Mouse (Mus musculus) spleen, adult 12 weeks (tissue): ENCODE measurements around the gene Spout1.

Experiments used
- DNase-seq: peaks from one replicate; pipeline ENCODE4 v3.0.0; 2022; ENCODE audit warnings: low spot score

Gene Spout1

GRCm38 (mm10) chr2:30130156-30130555 lies 48.1 kb downstream of the Spout1 start:
- DNase-seq, result no peak

GRCm38 (mm10) chr2:30128789-30129188 lies 49.5 kb downstream of the Spout1 start:
- DNase-seq, result no peak

- peak; percentile 87 for DNase-seq
Measured at GRCm38 (mm10) chr2:30124472-30125274, 53.6 kb downstream of the Spout1 start, which contains the start of gene Zer1. TSS of gene Zer1 (minus strand) at chr2:30124585.

- DNase-seq, result no peak
Measured at GRCm38 (mm10) chr2:30123729-30124471, 54.4 kb downstream of the Spout1 start.
